Mouse (Mus musculus): ENCODE measurements around the gene Ypel5.

Gene Ypel5

DNA sequence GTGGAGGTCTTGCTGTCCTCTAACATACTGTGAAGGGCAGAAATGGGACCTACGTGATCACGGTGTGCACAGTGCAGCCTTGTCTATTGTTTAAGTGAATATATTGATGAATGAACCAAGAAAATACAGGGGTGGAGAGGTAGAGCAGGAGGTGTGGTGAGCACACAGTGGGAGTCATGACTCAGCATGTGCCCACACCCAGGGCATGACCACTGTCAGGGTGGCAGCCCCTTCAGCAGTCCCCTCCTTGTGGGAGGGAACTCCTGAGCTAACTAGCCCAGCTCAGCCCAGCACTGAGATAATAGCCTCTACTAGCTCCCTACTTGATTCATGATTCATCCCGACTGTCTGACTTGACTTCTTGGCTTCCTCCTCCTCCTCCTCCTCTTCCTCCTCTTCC is 62.5 kb downstream of the Ypel5 start:
- intact Hi-C loops (cut with DNase I), result loop anchor here (10.0 kb wide), 1 partner anchor 396 kb away; no protein-coding TSS in a partner anchor
